Mouse (Mus musculus) liver, embryonic 14 days (tissue): Measurements from ENCODE around the gene Mtrf1l. TPM values are rescaled to one million over a fixed set of nuclear protein-coding genes. Genes with fewer than 3 reads are reported as not detected.

Source experiments
- polyA plus RNA-seq: library from polyadenylated mRNA; depleted of rRNA; stranded (reverse); fragments of >200 nt; gene quantifications from 2 replicates; pipeline ENCODE4 v1.2.3, GENCODE M21; 2012; rRNA removed

Mtrf1l gene
- 2.8 and 3.7 TPM in 2 replicates for polyA plus RNA-seq

DNA sequence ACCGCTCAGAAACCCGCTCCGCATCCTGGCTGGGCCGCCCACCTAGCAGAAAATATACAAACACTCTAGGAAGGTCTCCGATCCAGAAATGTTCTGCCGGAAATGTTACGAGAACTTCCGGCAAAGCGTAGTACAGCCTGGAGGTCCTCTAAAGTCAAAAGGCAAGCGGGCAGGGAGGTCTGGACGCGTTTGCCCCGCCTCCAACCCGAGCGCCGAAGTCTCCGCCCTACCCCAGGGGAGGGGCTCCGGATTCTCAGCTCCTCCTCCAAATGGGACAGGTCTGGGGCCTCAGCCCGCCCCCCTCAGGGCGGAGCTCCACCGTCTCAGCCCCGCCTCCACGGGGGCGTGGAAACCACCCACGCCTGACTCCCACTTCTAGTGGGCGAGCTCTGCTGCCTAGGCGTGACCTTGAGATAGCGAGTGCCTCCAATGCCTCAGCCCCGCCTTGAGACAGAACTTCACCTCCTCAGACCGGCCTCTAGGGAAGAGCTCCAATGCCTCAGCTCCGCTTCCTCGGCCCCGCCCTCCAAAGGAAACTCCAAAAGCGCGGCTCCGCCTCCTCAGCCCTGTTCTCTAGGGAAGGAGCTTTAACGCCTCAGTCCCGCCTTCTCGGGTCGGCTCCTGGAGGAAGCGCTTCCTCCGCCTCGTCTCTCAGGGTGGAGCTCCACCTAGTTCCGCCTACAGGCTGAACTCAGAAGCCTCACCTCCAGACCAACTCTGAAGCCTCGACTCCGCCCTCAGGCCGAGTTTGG is at the start of gene Mtrf1l:
TSS of gene Mtrf1l (minus strand) at position 171 of the 752 bp plus-strand sequence.

DNA sequence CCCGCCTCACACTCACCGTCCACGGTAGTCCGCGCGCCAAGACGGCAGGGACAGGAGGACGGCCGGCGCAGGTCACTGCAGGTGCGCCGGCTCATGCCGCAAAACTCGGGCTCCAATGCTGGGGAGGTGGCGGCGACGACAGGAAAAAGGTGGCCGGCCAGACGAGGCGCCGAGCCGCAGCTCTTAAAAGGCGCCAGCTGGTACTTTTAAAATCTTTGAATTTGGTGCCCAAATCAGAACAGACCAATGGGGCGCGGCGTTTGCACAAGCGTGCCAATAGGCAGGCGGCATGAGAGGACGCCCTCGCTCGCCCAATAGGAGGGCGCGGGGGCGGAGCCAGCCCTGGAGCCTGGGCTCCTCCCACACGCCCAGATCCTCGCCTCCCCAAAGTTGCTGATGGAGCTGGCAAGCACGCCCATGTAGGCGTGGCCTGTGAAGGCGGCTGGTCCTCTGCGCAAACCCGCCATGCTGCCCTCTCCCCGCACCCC is 18.4 kb downstream of the Mtrf1l start, which contains the start of gene Fbxo5:
TSS of gene Fbxo5 (minus strand) at position 358 of the 488 bp plus-strand sequence.

Other genes with a start within 250 kb of the Mtrf1l start
- gene Myct1, start 230.1 kb downstream of the Mtrf1l start, polyA plus RNA-seq = 1.0 and 1.3 TPM in 2 replicates
- gene Vip, start 184.7 kb downstream of the Mtrf1l start, polyA plus RNA-seq = not detected in 2 replicates
- gene Fbxo5, start 18.3 kb downstream of the Mtrf1l start, polyA plus RNA-seq = 43.5 and 47.5 TPM in 2 replicates
- 0.01 and 0.02 TPM in 2 replicates for gene Rgs17, start 98.5 kb upstream of the Mtrf1l start, polyA plus RNA-seq